Mouse (Mus musculus): ENCODE measurements around the gene Mark1. TPM values are rescaled to one million over a fixed set of nuclear protein-coding genes. Genes with fewer than 3 reads are reported as not detected.

Mark1 gene
- polyA plus RNA-seq, 1 experiment from 2014 or later, result 3.3 TPM

- peak overlapping the region; percentile 71 for H3K4me3 ChIP-seq (ENCODE audit: low read depth, low read length)
- peaks cover 9% of the 10 kb centered on the region; the same call in 1 of the 2 replicates for H3K4me1 ChIP-seq (ENCODE audit: control insufficient read depth, insufficient read depth, low read length)
- H3K9ac ChIP-seq (replicated peaks; ENCODE audit: low read depth, low read length), result peak overlapping the region; percentile 91
- no peaks in the 10 kb centered on the region for H3K27me3 ChIP-seq (ENCODE audit: control insufficient read depth, insufficient read depth, low read length)
- peak overlapping the region; percentile 67 for H3K4me2 ChIP-seq (replicated peaks; ENCODE audit: low read depth, low read length)
- H3K9me3 ChIP-seq (ENCODE audit: control insufficient read depth, low read depth, low read length), result no peaks in the 10 kb centered on the region
- ATAC-seq (ENCODE audit: insufficient number of reproducible peaks, insufficient read depth, low FRiP score, low read depth), result 0 out of 2 replicates have a peak, but pooled peaks have one; percentile 58
- H3K36me3 ChIP-seq (ENCODE audit: control insufficient read depth, insufficient read depth, low read length), result no peaks in the 10 kb centered on the region
- WGBS, result 1% methylated on average over 44 of the region's 65 CpGs
- peak overlapping the region; percentile 33; the same call in 1 of the 2 replicates for H3K27ac ChIP-seq (ENCODE audit: low read length)
Measured at GRCm38 (mm10) chr1:184999780-185000599, 620 bp upstream of the Mark1 start.

- H3K4me3 ChIP-seq (ENCODE audit: low read depth, low read length), result peak overlapping the region; percentile 71
- H3K27me3 ChIP-seq (ENCODE audit: control insufficient read depth, insufficient read depth, low read length), result no peaks in the 10 kb centered on the region
- H3K9me3 ChIP-seq (ENCODE audit: control insufficient read depth, low read depth, low read length), result no peaks in the 10 kb centered on the region
- peak overlapping the region; percentile 67 for H3K4me2 ChIP-seq (replicated peaks; ENCODE audit: low read depth, low read length)
- no peak overlapping the region for H3K27ac ChIP-seq (ENCODE audit: low read length)
- ATAC-seq (ENCODE audit: insufficient number of reproducible peaks, insufficient read depth, low FRiP score, low read depth), result no peak
- peak overlapping the region; percentile 91; the same call in 1 of the 2 replicates for H3K9ac ChIP-seq (replicated peaks; ENCODE audit: low read depth, low read length)
- H3K4me1 ChIP-seq (ENCODE audit: control insufficient read depth, insufficient read depth, low read length), result peaks cover 9% of the 10 kb centered on the region; the same call in 1 of the 2 replicates
- no peaks in the 10 kb centered on the region for H3K36me3 ChIP-seq (ENCODE audit: control insufficient read depth, insufficient read depth, low read length)
- 34% methylated on average over 2 of the region's 2 CpGs for whole genome bisulfite sequencing
Measured at GRCm38 (mm10) chr1:184998631-184999030, 739 bp downstream of the Mark1 start.

- ATAC-seq (ENCODE audit: insufficient number of reproducible peaks, insufficient read depth, low FRiP score, low read depth), result no peak
- no peaks in the 10 kb centered on the region for H3K36me3 ChIP-seq (ENCODE audit: control insufficient read depth, insufficient read depth, low read length)
- no peaks in the 10 kb centered on the region for H3K9me3 ChIP-seq (ENCODE audit: control insufficient read depth, low read depth, low read length)
- no peak overlapping the region for H3K27ac ChIP-seq (ENCODE audit: low read length)
- H3K9ac ChIP-seq (replicated peaks; ENCODE audit: low read depth, low read length), result no peak overlapping the region
- H3K4me1 ChIP-seq (ENCODE audit: control insufficient read depth, insufficient read depth, low read length), result peaks cover 9% of the 10 kb centered on the region; the same call in 1 of the 2 replicates
- H3K27me3 ChIP-seq (ENCODE audit: control insufficient read depth, insufficient read depth, low read length), result no peaks in the 10 kb centered on the region
- H3K4me2 ChIP-seq (replicated peaks; ENCODE audit: low read depth, low read length), result peak overlapping the region; percentile 33
- 62% methylated on average over 9 of the region's 9 CpGs for WGBS
- peak overlapping the region; percentile 71; the same call in 1 of the 2 replicates for H3K4me3 ChIP-seq (ENCODE audit: low read depth, low read length)
Measured at GRCm38 (mm10) chr1:184998161-184998560, 1.2 kb downstream of the Mark1 start.

- Histone ChIP-seq H3K27ac (ENCODE audit: low read length) (no peak overlapping the region), H3K9me3 (ENCODE audit: control insufficient read depth, low read depth, low read length) (no peaks in the 10 kb centered on the region), H3K27me3 (ENCODE audit: control insufficient read depth, insufficient read depth, low read length) (no peaks in the 10 kb centered on the region), H3K4me1 (ENCODE audit: control insufficient read depth, insufficient read depth, low read length) (peaks cover 9% of the 10 kb centered on the region; the same call in 1 of the 2 replicates), H3K4me2 (replicated peaks; ENCODE audit: low read depth, low read length) (no peak overlapping the region), H3K9ac (replicated peaks; ENCODE audit: low read depth, low read length) (no peak overlapping the region), H3K4me3 (ENCODE audit: low read depth, low read length) (no peak overlapping the region), H3K36me3 (ENCODE audit: control insufficient read depth, insufficient read depth, low read length) (no peaks in the 10 kb centered on the region)
- no peak for ATAC-seq (ENCODE audit: insufficient number of reproducible peaks, insufficient read depth, low FRiP score, low read depth)
- WGBS, result 66% methylated on average over 11 of the region's 11 CpGs
Measured at GRCm38 (mm10) chr1:184997466-184997865, 1.9 kb downstream of the Mark1 start.

GRCm38 (mm10) chr1:184995335-184995734 lies 4.0 kb downstream of the Mark1 start:
- ATAC-seq (ENCODE audit: insufficient number of reproducible peaks, insufficient read depth, low FRiP score, low read depth), result no peak
- H3K27ac ChIP-seq (ENCODE audit: low read length), result no peak overlapping the region
- peaks cover 9% of the 10 kb centered on the region; the same call in 1 of the 2 replicates for H3K4me1 ChIP-seq (ENCODE audit: control insufficient read depth, insufficient read depth, low read length)
- H3K36me3 ChIP-seq (ENCODE audit: control insufficient read depth, insufficient read depth, low read length), result no peaks in the 10 kb centered on the region
- H3K9me3 ChIP-seq (ENCODE audit: control insufficient read depth, low read depth, low read length), result no peaks in the 10 kb centered on the region
- no peak overlapping the region for H3K9ac ChIP-seq (replicated peaks; ENCODE audit: low read depth, low read length)
- no peaks in the 10 kb centered on the region for H3K27me3 ChIP-seq (ENCODE audit: control insufficient read depth, insufficient read depth, low read length)
- no peak overlapping the region for H3K4me3 ChIP-seq (ENCODE audit: low read depth, low read length)
- H3K4me2 ChIP-seq (replicated peaks; ENCODE audit: low read depth, low read length), result no peak overlapping the region
- WGBS, result 68% methylated on average over 4 of the region's 4 CpGs

- H3K36me3 ChIP-seq (ENCODE audit: control insufficient read depth, insufficient read depth, low read length), result no peaks in the 10 kb centered on the region
- H3K4me3 ChIP-seq (ENCODE audit: low read depth, low read length), result no peak overlapping the region
- H3K4me1 ChIP-seq (ENCODE audit: control insufficient read depth, insufficient read depth, low read length), result 0 out of 2 replicates have a peak, but pooled peaks cover 5% of the 10 kb centered on the region
- H3K4me2 ChIP-seq (replicated peaks; ENCODE audit: low read depth, low read length), result no peak overlapping the region
- H3K9ac ChIP-seq (replicated peaks; ENCODE audit: low read depth, low read length), result no peak overlapping the region
- no peaks in the 10 kb centered on the region for H3K9me3 ChIP-seq (ENCODE audit: control insufficient read depth, low read depth, low read length)
- no peak for ATAC-seq (ENCODE audit: insufficient number of reproducible peaks, insufficient read depth, low FRiP score, low read depth)
- 92% methylated on average over 10 of the region's 10 CpGs for WGBS
- no peaks in the 10 kb centered on the region for H3K27me3 ChIP-seq (ENCODE audit: control insufficient read depth, insufficient read depth, low read length)
- no peak overlapping the region for H3K27ac ChIP-seq (ENCODE audit: low read length)
Measured at GRCm38 (mm10) chr1:184991191-184991590, 8.2 kb downstream of the Mark1 start.

- Histone ChIP-seq H3K27ac (ENCODE audit: low read length) (no peak overlapping the region), H3K9ac (replicated peaks; ENCODE audit: low read depth, low read length) (no peak overlapping the region)
- no peak for ATAC-seq (ENCODE audit: insufficient number of reproducible peaks, insufficient read depth, low FRiP score, low read depth)
Measured at GRCm38 (mm10) chr1:184986748-184987147, 12.6 kb downstream of the Mark1 start.

GRCm38 (mm10) chr1:184984723-184985122 lies 14.6 kb downstream of the Mark1 start:
- H3K4me2 ChIP-seq (replicated peaks; ENCODE audit: low read depth, low read length), result no peak overlapping the region
- H3K9ac ChIP-seq (replicated peaks; ENCODE audit: low read depth, low read length), result no peak overlapping the region
- no peak for ATAC-seq (ENCODE audit: insufficient number of reproducible peaks, insufficient read depth, low FRiP score, low read depth)
- H3K27ac ChIP-seq (ENCODE audit: low read length), result no peak overlapping the region
- H3K36me3 ChIP-seq (ENCODE audit: control insufficient read depth, insufficient read depth, low read length), result no peaks in the 10 kb centered on the region
- 69% methylated on average over 2 of the region's 2 CpGs for WGBS
- no peaks in the 10 kb centered on the region for H3K9me3 ChIP-seq (ENCODE audit: control insufficient read depth, low read depth, low read length)
- 0 out of 2 replicates have a peak, but pooled peaks cover 10% of the 10 kb centered on the region for H3K4me1 ChIP-seq (ENCODE audit: control insufficient read depth, insufficient read depth, low read length)
- no peak overlapping the region for H3K4me3 ChIP-seq (ENCODE audit: low read depth, low read length)
- H3K27me3 ChIP-seq (ENCODE audit: control insufficient read depth, insufficient read depth, low read length), result no peaks in the 10 kb centered on the region

More at GRCm38 (mm10) chr1:184986748-184987147, 12.6 kb downstream of the Mark1 start:
- no peaks in the 10 kb centered on the region for H3K9me3 ChIP-seq (ENCODE audit: control insufficient read depth, low read depth, low read length)
- no peak overlapping the region for H3K4me2 ChIP-seq (replicated peaks; ENCODE audit: low read depth, low read length)
- no peaks in the 10 kb centered on the region for H3K36me3 ChIP-seq (ENCODE audit: control insufficient read depth, insufficient read depth, low read length)
- H3K4me3 ChIP-seq (ENCODE audit: low read depth, low read length), result no peak overlapping the region
- no peaks in the 10 kb centered on the region for H3K27me3 ChIP-seq (ENCODE audit: control insufficient read depth, insufficient read depth, low read length)
- WGBS, result 38% methylated on average over 2 of the region's 2 CpGs
- H3K4me1 ChIP-seq (ENCODE audit: control insufficient read depth, insufficient read depth, low read length), result 0 out of 2 replicates have a peak, but pooled peaks cover 10% of the 10 kb centered on the region

Data from stomach, embryonic 14.5 days (tissue).